Mouse (Mus musculus): Measurements from ENCODE around the gene Gucy1b2. TPM values are rescaled to one million over a fixed set of nuclear protein-coding genes. Genes with fewer than 3 reads are reported as not detected.

The Gucy1b2 gene
- polyA plus RNA-seq (2017; shearing (Covaris generic)) = 0.13 TPM

DNA sequence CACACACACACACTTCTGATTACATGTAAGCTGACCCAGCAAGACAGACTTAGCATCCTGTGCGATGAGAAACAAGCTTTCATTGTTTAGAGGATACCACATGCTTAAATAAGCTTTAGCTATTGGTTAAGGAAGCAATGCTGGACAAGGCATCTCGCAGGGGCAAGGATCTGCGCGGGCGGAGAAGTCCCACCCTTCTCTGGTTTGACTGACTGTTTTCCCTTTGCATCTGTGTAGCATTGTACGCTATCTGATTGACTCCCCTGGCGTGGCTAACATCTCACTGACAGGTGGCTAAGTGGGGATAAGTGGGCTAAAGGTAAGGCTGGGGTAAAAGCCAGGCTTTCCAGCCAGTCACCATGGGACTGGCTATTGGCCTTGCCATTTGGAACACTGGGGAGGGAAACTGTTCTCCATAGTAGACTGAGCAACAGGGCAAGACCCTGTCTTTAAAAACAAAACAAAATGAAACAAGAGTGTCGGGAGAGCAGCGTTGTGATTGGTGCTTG lies at the start of gene Gucy1b2:
Gene Gucy1b2 (minus strand): TSS at position 51 of the 509 bp plus-strand sequence.

Other genes with a start within 250 kb of the Gucy1b2 start
- gene Rnaseh2b, start 163.7 kb downstream of the Gucy1b2 start, polyA plus RNA-seq (2017; shearing (Covaris generic)) = 11.5 TPM
- gene Dleu7, start 163.2 kb downstream of the Gucy1b2 start, polyA plus RNA-seq (2017; shearing (Covaris generic)) = not detected
- gene Fam124a, start 99.4 kb upstream of the Gucy1b2 start, polyA plus RNA-seq (2017; shearing (Covaris generic)) = 0.56 TPM
- not detected for gene Gm4131, start 110.6 kb upstream of the Gucy1b2 start, polyA plus RNA-seq (2017; shearing (Covaris generic))
- gene Serpine3, start 207.4 kb upstream of the Gucy1b2 start, polyA plus RNA-seq (2017; shearing (Covaris generic)) = not detected